Mouse (Mus musculus) heart, postnatal 0 days (tissue): ENCODE measurements at regions not wholly inside any gene's neighbourhood (a gene's known extent, or its start where the extent isn't known, plus 50 kb on each side); places are given as distances from the start of the nearest gene placed in this dataset.

Experiments used
- CTCF ChIP-seq: IDR thresholded peaks from 2 replicates; pipeline ENCODE4 v1.5.1; 2016; ENCODE audit warnings: antibody characterized with exemption, control low read depth, low read depth
- EP300 ChIP-seq: IDR thresholded peaks from 2 replicates; pipeline ENCODE4 v1.6.1; 2016; ENCODE audit warnings: antibody characterized with exemption, low read depth

DNA sequence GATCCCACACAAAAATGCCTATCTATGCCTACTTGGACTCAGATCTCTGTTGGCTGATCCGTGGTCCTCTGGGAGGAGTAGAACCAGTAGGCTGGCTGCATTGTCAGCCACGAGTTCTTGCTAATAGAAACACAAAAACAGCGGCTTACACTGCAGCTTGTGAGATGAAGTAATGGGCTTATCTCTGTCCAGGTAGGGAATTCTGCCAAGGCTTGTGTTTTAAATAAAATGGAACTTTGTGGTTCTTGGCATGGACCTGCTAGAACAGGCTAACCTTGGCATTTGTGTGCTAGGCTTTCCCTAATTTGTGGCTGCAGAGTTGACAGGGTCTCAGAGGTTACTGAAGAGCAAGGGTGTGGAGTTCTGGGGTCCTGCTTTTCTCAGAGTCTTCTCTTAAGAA lies 242.1 kb upstream of the Auts2 start:
- TF ChIP-seq CTCF = no peak
- TF ChIP-seq EP300 = no peak
